Mouse (Mus musculus) ES-Bruce4 (cell line): ENCODE results near the gene Nbea. TPM values are rescaled to one million over a fixed set of nuclear protein-coding genes. Genes with fewer than 3 reads are reported as not detected.

Experiments
- H3K27ac ChIP-seq: 2 replicates; pipeline ENCODE4 v1.5.1; 2012; ENCODE audit warnings: low read length, inconsistent platforms; ENCODE audit not compliant: insufficient read depth
- H3K27me3 ChIP-seq: 2 replicates; pipeline ENCODE4 v1.6.1; 2012; ENCODE audit warnings: mild to moderate bottlenecking, low read length, inconsistent platforms; ENCODE audit not compliant: control insufficient read depth, poor library complexity, insufficient read depth, severe bottlenecking
- H3K36me3 ChIP-seq: 2 replicates; pipeline ENCODE4 v1.6.1; 2012; ENCODE audit warnings: inconsistent platforms, mild to moderate bottlenecking, low read length, moderate library complexity; ENCODE audit not compliant: control insufficient read depth, poor library complexity, insufficient read depth, severe bottlenecking
- H3K4me1 ChIP-seq: one replicate; pipeline ENCODE4 v1.8.1; 2011; ENCODE audit warnings: low read length; ENCODE audit not compliant: control insufficient read depth, insufficient read depth
- H3K4me3 ChIP-seq: 2 replicates; pipeline ENCODE4 v1.5.1; 2011; ENCODE audit warnings: low read depth, mild to moderate bottlenecking, low read length
- H3K9ac ChIP-seq: 2 replicates; pipeline ENCODE4 v1.6.1; 2012; ENCODE audit warnings: low read depth, mild to moderate bottlenecking, inconsistent platforms; ENCODE audit not compliant: poor library complexity, severe bottlenecking
- H3K9me3 ChIP-seq: replicated peaks from 2 replicates; pipeline ENCODE4 v1.6.1; 2012; ENCODE audit warnings: mild to moderate bottlenecking, low read length, inconsistent platforms; ENCODE audit not compliant: control insufficient read depth, poor library complexity, insufficient read depth, severe bottlenecking
- CTCF ChIP-seq: IDR thresholded peaks from one replicate; pipeline ENCODE4 v1.8.1; 2011; ENCODE audit warnings: low read depth, low read length
- EP300 ChIP-seq: IDR thresholded peaks from 2 replicates; pipeline ENCODE4 v1.6.1; 2011; ENCODE audit warnings: low read depth, low read length; ENCODE audit not compliant: insufficient read depth
- POLR2A ChIP-seq: IDR thresholded peaks from one replicate; pipeline ENCODE4 v1.8.1; 2011; ENCODE audit warnings: low read length; ENCODE audit not compliant: insufficient read depth
- polyA plus RNA-seq: library from polyadenylated mRNA; stranded (reverse); fragments of >200 nt; gene quantifications from 2 replicates; pipeline ENCODE4 v1.2.4, GENCODE M21; 2011; ENCODE audit warnings: low read depth; ENCODE audit not compliant: missing spikeins, insufficient read depth, insufficient read length

Nbea gene
- polyA plus RNA-seq, 1 experiment: 6.1 TPM

- Histone ChIP-seq H3K27me3 (no peaks in the 10 kb centered on the region), H3K36me3 (no peaks in the 10 kb centered on the region)
Measured at GRCm38 (mm10) chr3:55758297-55758696, 425.2 kb downstream of the Nbea start.

GRCm38 (mm10) chr3:55756602-55757190 lies 426.8 kb downstream of the Nbea start:
- H3K9ac ChIP-seq: no peak overlapping the region
- H3K4me3 ChIP-seq: no peak overlapping the region
- no peaks in the 10 kb centered on the region for H3K9me3 ChIP-seq
- H3K27ac ChIP-seq: no peak overlapping the region
- H3K36me3 ChIP-seq: no peaks in the 10 kb centered on the region
- H3K4me1 ChIP-seq: no peaks in the 10 kb centered on the region
- no peaks in the 10 kb centered on the region for H3K27me3 ChIP-seq
- TF ChIP-seq EP300 (no peak), CTCF (no peak)

More at GRCm38 (mm10) chr3:55758297-55758696, 425.2 kb downstream of the Nbea start:
- no peak for TF ChIP-seq EP300
- no peak for TF ChIP-seq POLR2A
- TF ChIP-seq CTCF: no peak
- H3K9ac ChIP-seq: no peak overlapping the region
- H3K4me1 ChIP-seq: no peaks in the 10 kb centered on the region
- no peak overlapping the region for H3K4me3 ChIP-seq
- no peaks in the 10 kb centered on the region for H3K9me3 ChIP-seq
- no peak overlapping the region for H3K27ac ChIP-seq

DNA sequence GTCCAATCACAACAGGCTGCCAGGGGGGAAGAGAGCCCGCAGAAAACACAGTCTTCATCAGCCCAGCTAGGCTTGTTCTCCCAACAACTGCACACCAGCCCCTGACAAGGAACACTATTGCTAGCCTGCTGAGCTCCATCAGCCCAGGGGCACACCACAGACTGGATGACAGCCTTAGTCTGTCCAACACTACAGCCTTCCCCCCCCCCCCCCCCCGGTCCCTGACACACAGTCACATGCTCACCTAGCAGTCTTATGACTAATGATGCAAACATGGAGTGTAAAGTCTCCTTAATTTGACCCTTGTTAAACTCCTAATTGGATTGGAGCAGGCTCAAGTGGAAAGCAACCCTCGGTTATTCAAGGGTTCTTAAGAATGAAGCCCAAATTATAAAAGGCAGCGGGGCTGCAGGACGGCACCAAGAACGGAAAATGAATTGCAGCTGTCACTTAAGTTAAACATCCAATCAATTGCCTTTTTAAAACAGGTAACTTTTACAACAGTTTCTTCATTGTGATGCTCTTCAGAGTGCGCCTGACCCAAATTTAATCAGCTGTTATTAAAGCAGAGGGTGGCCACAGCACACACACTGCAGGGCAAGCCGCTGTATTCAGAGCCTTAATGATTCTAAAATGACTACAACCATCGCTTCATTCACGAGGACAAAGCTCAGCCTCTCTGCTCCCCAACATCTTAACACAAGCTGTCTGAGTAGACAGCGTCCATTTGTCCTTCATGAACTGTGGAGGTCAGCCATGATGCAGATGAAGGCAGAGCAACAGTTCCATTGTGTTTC lies 427.5 kb downstream of the Nbea start:
- Histone ChIP-seq H3K27ac (no peak overlapping the region), H3K27me3 (no peaks in the 10 kb centered on the region)

DNA sequence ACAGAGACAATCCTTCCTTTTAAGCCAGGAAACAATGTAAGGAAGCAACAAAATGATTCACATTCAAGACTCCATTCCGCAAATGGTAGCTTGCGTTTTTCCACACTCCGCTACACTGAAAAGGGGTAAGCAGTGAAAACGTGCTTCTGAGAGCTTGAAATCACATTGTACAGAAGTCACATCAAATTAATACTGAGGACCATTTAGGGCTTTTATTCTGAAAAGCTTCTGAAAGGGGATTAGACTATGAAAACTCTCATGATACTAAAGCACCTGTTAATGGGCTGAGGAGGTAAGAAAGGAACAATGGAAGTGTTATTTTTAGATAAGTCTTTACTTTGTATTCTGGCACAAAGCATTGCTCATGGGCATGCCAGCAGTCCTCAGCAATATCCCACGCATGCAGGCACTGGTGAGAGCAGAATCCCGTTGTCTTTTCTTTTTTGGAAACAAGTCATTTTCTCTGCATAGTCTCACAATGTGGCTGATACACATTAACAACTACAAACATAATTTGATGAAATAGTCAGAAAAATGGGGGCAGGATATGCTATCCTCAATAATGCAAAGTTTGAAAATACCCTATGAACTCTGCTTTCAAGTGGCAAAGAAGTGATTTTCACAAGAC lies 428.4 kb downstream of the Nbea start:
- Histone ChIP-seq H3K27me3 (no peaks in the 10 kb centered on the region), H3K36me3 (no peaks in the 10 kb centered on the region), H3K4me1 (no peaks in the 10 kb centered on the region), H3K9me3 (no peaks in the 10 kb centered on the region), H3K4me3 (no peak overlapping the region), H3K27ac (no peak overlapping the region), H3K9ac (no peak overlapping the region)
- TF ChIP-seq CTCF (no peak), EP300 (no peak), POLR2A (no peak)

More for the DNA sequence above, 427.5 kb downstream of the Nbea start:
- H3K9me3 ChIP-seq: no peaks in the 10 kb centered on the region
- H3K36me3 ChIP-seq: no peaks in the 10 kb centered on the region
- no peaks in the 10 kb centered on the region for H3K4me1 ChIP-seq
- no peak overlapping the region for H3K9ac ChIP-seq
- no peak for TF ChIP-seq CTCF
- TF ChIP-seq EP300: no peak
- H3K4me3 ChIP-seq: no peak overlapping the region

DNA sequence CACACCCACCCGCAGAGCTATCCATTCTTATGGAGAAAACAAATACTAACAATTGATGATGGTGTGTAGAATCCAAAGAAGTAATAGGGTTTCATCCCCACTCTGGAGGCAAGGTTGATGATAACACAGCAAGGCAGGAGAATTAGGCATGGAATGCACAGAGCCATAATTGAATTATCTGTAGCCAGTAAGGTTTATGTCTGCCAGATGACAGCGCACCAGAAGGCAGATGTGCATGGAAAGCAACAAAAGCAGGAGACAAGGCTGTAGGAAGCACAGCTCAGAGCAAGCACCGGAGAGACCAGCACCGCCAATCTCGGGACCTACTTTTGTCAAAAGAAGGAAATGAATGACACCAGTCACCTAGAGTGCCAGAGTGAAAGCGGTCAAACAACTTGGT lies 429.6 kb downstream of the Nbea start:
- Histone ChIP-seq H3K36me3 (no peaks in the 10 kb centered on the region), H3K27me3 (no peaks in the 10 kb centered on the region), H3K4me1 (no peaks in the 10 kb centered on the region), H3K27ac (no peak overlapping the region), H3K4me3 (no peak overlapping the region), H3K9ac (no peak overlapping the region), H3K9me3 (no peaks in the 10 kb centered on the region)
- TF ChIP-seq EP300 (no peak), CTCF (no peak), POLR2A (no peak)

- TF ChIP-seq EP300 (no peak), POLR2A (no peak), CTCF (peak; percentile 31)
- Histone ChIP-seq H3K9me3 (no peaks in the 10 kb centered on the region), H3K36me3 (no peaks in the 10 kb centered on the region), H3K27ac (no peak overlapping the region), H3K4me3 (no peak overlapping the region), H3K4me1 (no peaks in the 10 kb centered on the region), H3K27me3 (no peaks in the 10 kb centered on the region), H3K9ac (no peak overlapping the region)
Measured at GRCm38 (mm10) chr3:55752558-55752957, 430.9 kb downstream of the Nbea start.
